Mouse (Mus musculus) heart, embryonic 11.5 days (tissue): Measurements from ENCODE around the gene Rsu1. TPM values are rescaled to one million over a fixed set of nuclear protein-coding genes. Genes with fewer than 3 reads are reported as not detected.
"Not testable (repeated sequence)": the region's sequence is repeated elsewhere in the genome, so short reads cannot be mapped to it uniquely, and the experiment has no call there.

Experiments
- ATAC-seq: fragments of 200-750 bp; cut with Nextera tagmentation; replicated peaks from 2 replicates; pipeline ENCODE4 v1.8.0; 2017; ENCODE audit warnings: moderate library complexity; ENCODE audit not compliant: insufficient number of reproducible peaks, low FRiP score, low TSS enrichment
- H3K27ac ChIP-seq: fragments of 300-500 bp; sonication (generic); 2 replicates; pipeline ENCODE4 v1.5.1; 2014; ENCODE audit warnings: mild to moderate bottlenecking, low read depth, low read length
- H3K27me3 ChIP-seq: fragments of 300-500 bp; sonication (generic); 2 replicates; pipeline ENCODE4 v1.6.1; 2014; ENCODE audit warnings: mild to moderate bottlenecking, low read length, mixed read lengths; ENCODE audit not compliant: control insufficient read depth, insufficient read depth
- H3K36me3 ChIP-seq: fragments of 300-500 bp; sonication (generic); 2 replicates; pipeline ENCODE4 v1.6.1; 2014; ENCODE audit warnings: mild to moderate bottlenecking, low read length, moderate library complexity, mixed read lengths; ENCODE audit not compliant: control insufficient read depth, insufficient read depth
- H3K4me1 ChIP-seq: fragments of 300-500 bp; sonication (generic); 2 replicates; pipeline ENCODE4 v1.6.1; 2014; ENCODE audit warnings: low read length; ENCODE audit not compliant: control insufficient read depth, insufficient read depth
- H3K4me2 ChIP-seq: fragments of 300-500 bp; sonication (generic); 2 replicates; pipeline ENCODE4 v1.6.1; 2014; ENCODE audit warnings: mild to moderate bottlenecking, moderate library complexity
- H3K4me3 ChIP-seq: fragments of 300-500 bp; sonication (generic); 2 replicates; pipeline ENCODE4 v1.5.1; 2014; ENCODE audit warnings: low read depth, low read length
- H3K9ac ChIP-seq: fragments of 300-500 bp; sonication (generic); 2 replicates; pipeline ENCODE4 v1.6.1; 2014; ENCODE audit warnings: mild to moderate bottlenecking, low read depth, low read length, moderate library complexity
- H3K9me3 ChIP-seq: fragments of 300-500 bp; sonication (generic); replicated peaks from 2 replicates; pipeline ENCODE4 v1.6.1; 2016; ENCODE audit warnings: low read length; ENCODE audit not compliant: control insufficient read depth
- WGBS: fragments of 180-500 bp; shearing (Covaris S2); extraction: QIAGEN DNeasy Blood & Tissue Kit; methylation state at CpG from one replicate; pipeline ENCODE4 v1.1.7; 2014; ENCODE audit not compliant: insufficient replicate concordance; 5-methylcytosine and 5-hydroxymethylcytosine counted together
- polyA plus RNA-seq: library from polyadenylated mRNA; unstranded; fragments of >200 nt; fragmentation: Nextera tagmentation; extraction: Ambion mirVana; gene quantifications from 2 replicates; pipeline ENCODE4 v1.2.1, GENCODE M21; 2014

Gene Rsu1
- polyA plus RNA-seq, 1 experiment from 2014 or later = 147 TPM

DNA sequence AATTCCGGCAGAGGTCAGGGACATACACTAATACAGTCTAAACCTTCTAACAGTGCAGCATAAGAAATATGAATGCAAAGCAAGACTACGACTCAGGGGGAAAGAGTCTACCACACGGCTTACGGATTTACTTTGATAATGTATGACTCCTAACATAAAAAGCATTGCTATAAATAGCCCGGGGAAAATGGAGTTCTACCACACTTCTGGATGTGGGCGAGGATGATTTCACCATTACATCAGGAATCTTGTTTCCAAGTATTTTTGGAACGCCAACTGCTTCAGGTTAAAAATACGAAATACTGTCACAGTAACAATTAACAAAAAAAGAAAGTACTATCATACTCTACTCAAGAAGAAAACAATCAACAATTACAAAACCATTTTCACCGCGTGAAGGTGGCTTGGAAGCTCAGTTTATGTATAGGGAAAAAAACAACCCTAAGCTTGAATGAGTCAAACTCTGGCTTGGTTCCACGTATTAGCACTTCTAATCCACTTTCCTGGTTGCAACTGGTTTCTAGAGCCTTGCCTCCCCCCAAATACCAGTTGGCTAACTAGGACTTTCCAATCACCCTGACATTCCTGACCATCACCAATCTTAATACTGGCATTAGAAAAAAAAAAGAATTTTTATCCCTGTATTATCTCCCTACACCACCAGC lies 82.3 kb downstream of the Rsu1 start:
- no peak for ATAC-seq
- H3K27ac ChIP-seq = no peak overlapping the region
- no peaks in the 10 kb centered on the region for H3K27me3 ChIP-seq
- H3K4me2 ChIP-seq = no peak overlapping the region
- H3K9ac ChIP-seq = no peak overlapping the region
- WGBS = 80% methylated on average over 11 of the region's 11 CpGs
- no peaks in the 10 kb centered on the region for H3K4me1 ChIP-seq
- H3K9me3 ChIP-seq = no peaks in the 10 kb centered on the region
- no peaks in the 10 kb centered on the region for H3K36me3 ChIP-seq
- no peak overlapping the region for H3K4me3 ChIP-seq

DNA sequence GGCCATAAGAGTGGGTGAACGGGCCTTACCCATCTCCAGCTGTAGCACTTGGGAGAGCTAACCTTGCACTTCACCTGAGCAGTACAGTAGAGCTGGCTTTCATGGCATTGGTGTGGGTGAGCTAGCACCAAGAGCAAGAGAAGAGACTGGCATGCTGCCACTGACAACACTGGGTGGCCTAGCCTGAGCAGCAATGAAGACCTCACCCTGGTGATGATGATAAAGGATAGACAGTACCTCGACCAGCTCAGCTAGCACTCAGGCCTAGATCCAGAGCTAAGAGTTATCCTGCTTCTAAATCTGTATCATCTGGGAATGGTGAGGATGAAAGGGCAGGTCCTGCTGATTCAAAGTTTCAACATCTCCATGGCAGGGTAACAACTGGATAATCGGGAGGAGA lies 88.1 kb downstream of the Rsu1 start:
- WGBS = 87% methylated on average over 3 of the region's 3 CpGs
- Histone ChIP-seq H3K36me3 (no peaks in the 10 kb centered on the region), H3K4me2 (no peak overlapping the region), H3K27me3 (no peaks in the 10 kb centered on the region), H3K4me3 (no peak overlapping the region), H3K9me3 (no peaks in the 10 kb centered on the region), H3K27ac (no peak overlapping the region), H3K4me1 (no peaks in the 10 kb centered on the region), H3K9ac (no peak overlapping the region)
- no peak; the same call in 1 of the 2 replicates for ATAC-seq

DNA sequence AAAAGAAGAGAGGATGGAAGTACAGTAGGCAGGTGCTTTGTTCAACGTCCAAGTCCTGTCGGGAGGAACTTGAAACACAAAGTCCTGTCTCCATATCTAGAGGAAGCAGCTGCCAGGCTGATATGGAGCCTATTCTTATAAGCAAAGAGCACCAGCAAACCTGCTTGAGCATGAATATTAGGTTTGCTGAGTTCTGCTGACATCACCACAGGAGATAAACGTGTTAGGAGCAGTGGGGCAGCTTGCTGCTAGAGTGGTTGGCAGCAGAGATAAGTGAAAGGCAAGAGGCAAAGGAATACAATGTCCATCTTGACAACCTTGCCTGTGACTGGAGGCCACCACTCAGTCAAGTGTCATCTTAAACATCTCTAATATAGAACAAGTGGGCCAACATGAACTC lies 89.3 kb downstream of the Rsu1 start:
- WGBS = no CpG with 5 or more reads among the region's 3 CpGs
- not testable (repeated sequence) for H3K27me3 ChIP-seq, H3K4me1 ChIP-seq, H3K4me2 ChIP-seq, H3K9me3 ChIP-seq, H3K4me3 ChIP-seq, H3K36me3 ChIP-seq, H3K9ac ChIP-seq, H3K27ac ChIP-seq
- ATAC-seq = peak; percentile 91

DNA sequence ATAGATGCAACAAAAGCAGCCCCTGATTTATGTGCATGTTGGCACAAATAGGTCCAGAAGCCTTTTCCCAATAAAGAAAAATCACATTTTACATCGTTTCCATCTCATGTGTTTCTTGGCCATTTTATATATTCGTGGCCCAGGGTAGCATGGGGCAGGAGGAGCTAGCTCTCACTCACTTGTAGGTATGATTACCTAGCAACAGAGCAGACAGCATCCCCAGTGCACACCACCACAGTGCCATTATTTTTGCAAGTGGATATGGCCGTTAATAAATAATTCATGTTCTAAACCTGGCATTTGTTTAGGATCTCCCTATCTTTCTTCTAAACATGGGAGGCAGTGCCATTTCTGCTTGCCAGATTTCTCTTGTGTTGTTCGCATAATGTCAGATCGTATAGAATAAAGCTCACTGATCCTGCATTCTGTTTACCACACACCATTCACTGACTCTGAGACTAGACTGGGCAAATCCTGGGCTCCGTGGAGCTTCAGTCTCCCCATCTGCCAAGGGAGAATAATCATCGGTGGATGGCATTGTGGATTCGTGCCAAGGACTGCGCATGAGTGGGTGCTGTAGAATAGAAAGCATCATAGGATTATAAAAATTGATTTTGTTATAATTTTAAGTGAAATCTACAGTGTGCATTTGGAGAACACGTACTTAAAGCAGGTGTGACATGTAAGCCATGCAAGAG lies 93.4 kb downstream of the Rsu1 start:
- no peak overlapping the region for H3K9ac ChIP-seq
- no peak for ATAC-seq
- peaks cover 3% of the 10 kb centered on the region; the same call in 1 of the 2 replicates for H3K4me1 ChIP-seq
- no peak overlapping the region for H3K27ac ChIP-seq
- no peak overlapping the region for H3K4me2 ChIP-seq
- no peaks in the 10 kb centered on the region for H3K9me3 ChIP-seq
- no peaks in the 10 kb centered on the region for H3K27me3 ChIP-seq
- no peak overlapping the region for H3K4me3 ChIP-seq
- WGBS = 92% methylated on average over 10 of the region's 10 CpGs
- H3K36me3 ChIP-seq = no peaks in the 10 kb centered on the region

DNA sequence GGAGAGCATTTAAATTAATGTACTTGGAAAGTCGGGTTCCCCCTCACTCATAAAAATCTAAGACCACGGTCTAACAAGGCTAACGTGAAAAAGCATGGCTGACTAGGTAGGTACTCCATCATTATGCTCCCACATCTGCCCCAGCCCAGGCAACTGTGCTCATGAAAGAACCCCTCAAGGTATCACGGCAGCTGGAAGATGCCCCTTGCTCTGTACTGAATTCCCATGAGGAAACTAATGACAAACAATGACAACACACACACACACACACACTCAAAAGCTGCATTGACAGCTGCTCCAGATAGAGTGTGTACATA lies 95.0 kb downstream of the Rsu1 start:
- WGBS = 77% methylated on average over 4 of the region's 4 CpGs
- Histone ChIP-seq H3K27ac (no peak overlapping the region), H3K36me3 (no peaks in the 10 kb centered on the region)

DNA sequence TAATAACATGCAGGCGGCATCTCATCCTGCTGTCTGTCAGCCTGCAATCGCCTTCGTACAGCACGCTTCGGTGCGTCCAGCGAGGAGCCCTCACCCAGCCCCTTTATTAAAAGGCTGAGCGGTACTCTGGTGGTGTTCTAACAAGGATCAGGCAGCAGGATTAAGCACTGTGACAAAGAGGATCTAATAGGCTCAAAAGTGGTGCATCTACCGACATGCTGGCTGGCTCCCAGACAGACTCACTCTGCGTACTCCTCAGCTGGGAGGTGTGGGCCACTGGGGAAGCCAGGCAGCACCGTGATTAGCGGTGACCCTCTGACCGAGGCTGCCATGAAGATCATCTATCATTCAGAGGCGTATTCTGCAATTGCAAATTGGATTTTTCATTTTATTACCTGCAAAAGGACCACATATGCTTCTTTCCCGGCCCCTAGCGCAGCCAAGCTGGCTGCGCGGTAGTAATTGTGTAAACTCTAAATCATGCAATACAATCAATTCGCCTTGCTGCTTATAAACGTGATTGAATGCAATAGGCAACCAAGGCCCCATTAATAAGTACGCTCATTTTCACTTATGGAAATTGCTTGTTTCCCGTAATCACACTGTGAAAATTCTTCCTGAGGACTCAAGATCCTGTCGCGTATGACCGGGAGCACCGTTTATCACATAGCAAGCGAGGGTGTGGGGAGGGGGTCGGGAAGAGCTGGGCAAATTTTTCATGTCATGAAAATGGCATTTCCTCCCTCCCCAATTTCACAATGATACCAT lies 95.5 kb downstream of the Rsu1 start:
- no peaks in the 10 kb centered on the region for H3K9me3 ChIP-seq
- no peak for ATAC-seq
- H3K27ac ChIP-seq = no peak overlapping the region
- H3K9ac ChIP-seq = no peak overlapping the region
- 77% methylated on average over 28 of the region's 28 CpGs for whole genome bisulfite sequencing
- H3K4me3 ChIP-seq = no peak overlapping the region
- H3K4me2 ChIP-seq = no peak overlapping the region
- H3K36me3 ChIP-seq = no peaks in the 10 kb centered on the region
- H3K27me3 ChIP-seq = no peaks in the 10 kb centered on the region
- peaks cover 3% of the 10 kb centered on the region; the same call in 1 of the 2 replicates for H3K4me1 ChIP-seq

More for the DNA sequence above, 95.0 kb downstream of the Rsu1 start:
- no peak overlapping the region for H3K4me2 ChIP-seq
- H3K27me3 ChIP-seq = no peaks in the 10 kb centered on the region
- no peak for ATAC-seq
- H3K4me1 ChIP-seq = peaks cover 3% of the 10 kb centered on the region; the same call in 1 of the 2 replicates
- no peak overlapping the region for H3K9ac ChIP-seq
- no peak overlapping the region for H3K4me3 ChIP-seq
- H3K9me3 ChIP-seq = no peaks in the 10 kb centered on the region

DNA sequence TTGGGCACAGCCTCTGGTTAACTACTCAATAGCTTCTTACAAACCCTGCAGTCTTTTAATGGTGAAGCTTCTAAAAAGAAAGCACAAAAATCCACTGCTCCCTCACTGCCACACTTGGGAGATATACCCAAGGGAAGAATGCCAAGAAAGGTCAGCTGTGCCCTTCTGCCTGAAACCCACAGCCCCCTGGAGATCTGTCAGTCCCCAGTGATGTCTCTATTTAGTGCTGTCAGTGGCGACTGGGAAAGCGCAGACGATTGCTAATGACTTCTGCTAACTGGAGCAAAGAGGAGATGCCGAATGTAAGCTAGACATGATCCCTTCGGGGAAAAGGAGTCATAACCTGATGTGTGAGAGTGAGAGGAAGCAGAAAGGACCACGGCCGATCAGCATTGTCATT lies 96.8 kb downstream of the Rsu1 start:
- Histone ChIP-seq H3K9ac (no peak overlapping the region), H3K9me3 (no peaks in the 10 kb centered on the region), H3K27me3 (no peaks in the 10 kb centered on the region), H3K27ac (no peak overlapping the region), H3K36me3 (no peaks in the 10 kb centered on the region), H3K4me3 (no peak overlapping the region), H3K4me2 (no peak overlapping the region), H3K4me1 (peaks cover 3% of the 10 kb centered on the region; the same call in 1 of the 2 replicates)
- WGBS = 83% methylated on average over 7 of the region's 7 CpGs
- no peak for ATAC-seq

DNA sequence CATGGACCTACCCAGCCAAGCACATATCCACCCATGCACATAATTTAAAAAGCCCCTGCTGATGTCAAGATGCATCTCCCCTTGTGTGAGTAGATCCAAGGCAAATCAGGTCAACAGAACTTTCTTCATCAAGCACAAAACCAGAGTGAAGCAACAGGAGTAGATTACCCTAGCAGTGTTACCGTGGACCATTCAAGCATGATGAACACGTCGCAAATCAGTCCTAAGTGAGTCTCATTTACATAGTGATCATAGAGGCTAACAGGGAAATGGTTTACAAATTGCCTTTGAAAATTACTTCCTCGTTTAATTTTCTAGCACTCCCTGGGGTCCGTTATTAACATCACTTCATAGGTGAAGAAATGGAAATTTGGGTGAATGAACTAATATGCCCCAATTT lies 100.6 kb downstream of the Rsu1 start:
- Histone ChIP-seq H3K4me2 (no peak overlapping the region), H3K27me3 (no peaks in the 10 kb centered on the region), H3K4me3 (no peak overlapping the region), H3K27ac (no peak overlapping the region), H3K9me3 (no peaks in the 10 kb centered on the region), H3K4me1 (peaks cover 2% of the 10 kb centered on the region; the same call in 1 of the 2 replicates), H3K36me3 (no peaks in the 10 kb centered on the region), H3K9ac (no peak overlapping the region)
- 92% methylated on average over 5 of the region's 5 CpGs for WGBS
- ATAC-seq = no peak
